Mouse (Mus musculus) gastrocnemius, postnatal 36 days (tissue): ENCODE measurements around the gene Large1. TPM values are rescaled to one million over a fixed set of nuclear protein-coding genes. Genes with fewer than 3 reads are reported as not detected.
"Not testable (repeated sequence)": the region's sequence is repeated elsewhere in the genome, so short reads cannot be mapped to it uniquely, and the experiment has no call there.

ENCODE experiments used
- DNase-seq, 2 experiments: peaks; one replicate each; pipeline ENCODE4 v3.0.0; 2022
- intact Hi-C: fragments of 180-260 bp; cut with DNase I; formaldehyde crosslinking; loops from one replicate; pipeline ENCODE4 v1.15.1; 2025
- total RNA-seq, 2 experiments: library from RNA; stranded (reverse); gene quantifications; 2 replicates each; pipeline ENCODE4 v1.2.3; 2021

Gene Large1
- total RNA-seq, 2 experiments from 2014 or later, result 22.5 to 23.6 TPM

DNA sequence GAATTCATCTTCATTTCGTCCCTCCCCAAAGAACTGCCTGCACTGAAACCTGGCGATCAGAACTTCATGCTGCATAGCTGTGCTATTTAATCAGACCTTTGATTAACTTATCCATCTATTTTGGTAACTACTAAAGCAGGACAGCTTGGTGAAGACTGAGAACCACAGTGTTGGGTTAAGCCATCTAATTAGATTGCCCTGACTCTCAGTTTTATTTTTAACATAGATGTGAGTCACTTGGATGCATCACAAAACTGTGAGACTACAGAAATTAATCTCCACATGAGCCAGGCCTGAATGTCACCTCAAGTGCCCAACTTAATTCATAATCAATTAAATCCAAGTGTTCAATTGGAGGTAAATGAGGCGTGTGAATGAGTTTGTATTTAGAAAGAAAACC is 299.5 kb downstream of the Large1 start:
- DNase-seq, result no peak
- intact Hi-C loops, result no loop called here

DNA sequence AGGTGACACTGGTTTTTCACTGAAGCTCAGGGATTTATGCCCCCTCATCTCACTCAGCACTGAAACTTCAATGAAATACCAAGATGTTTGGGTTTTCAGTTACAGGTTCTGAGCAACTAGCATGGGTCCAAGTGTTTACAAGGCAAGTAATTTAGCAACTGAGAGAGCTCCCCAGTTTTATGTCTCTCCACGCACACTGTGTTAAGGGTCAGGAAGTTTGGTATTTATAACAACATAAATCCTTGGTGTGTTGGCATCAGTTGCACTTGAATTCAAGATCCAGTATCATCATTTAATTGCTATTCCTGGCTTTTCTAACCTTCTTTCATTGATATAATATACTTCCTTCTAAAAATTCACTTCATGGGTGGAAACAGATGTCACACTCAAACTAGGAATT is 300.9 kb downstream of the Large1 start:
- intact Hi-C loops, result no loop called here
- DNase-seq, result no peak

DNA sequence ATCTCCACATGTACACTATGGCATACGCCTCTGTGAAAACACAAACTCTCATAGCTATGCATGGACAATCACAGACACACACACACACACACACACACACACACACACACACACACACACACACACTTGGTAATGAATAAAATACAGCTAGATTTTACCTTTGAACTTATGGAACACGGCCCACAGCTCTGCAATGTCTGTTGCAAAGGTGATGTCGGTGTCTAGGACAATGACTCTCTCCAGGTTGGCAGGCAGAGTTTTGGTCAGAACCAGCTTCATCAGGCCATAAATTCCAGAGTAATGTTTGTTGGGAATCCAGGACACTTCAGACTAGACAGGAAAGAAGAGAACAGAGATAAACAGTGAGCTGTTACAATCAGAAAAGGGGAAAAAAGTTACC is 305.2 kb downstream of the Large1 start:
- intact Hi-C loops, result no loop called here
- DNase-seq, result no peak

DNA sequence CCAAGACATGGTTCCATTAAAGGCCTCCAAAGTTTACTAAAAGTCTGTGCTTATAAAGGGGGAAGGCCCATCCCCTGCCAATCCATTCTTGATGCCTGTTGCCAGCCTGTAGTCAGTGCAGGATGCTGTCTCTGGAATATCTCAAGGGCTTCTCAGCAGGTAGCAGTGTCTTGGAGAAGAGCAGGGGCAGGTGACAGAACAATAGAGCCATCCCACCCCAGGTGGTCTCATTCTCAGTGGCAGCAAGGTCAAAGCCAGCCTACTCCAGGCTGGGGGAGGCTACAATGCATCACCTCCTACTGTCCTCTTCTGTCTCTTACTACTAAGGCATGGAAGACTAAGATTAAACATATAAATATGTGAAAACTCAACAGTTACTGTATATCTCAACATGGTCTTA is 323.6 kb downstream of the Large1 start:
- intact Hi-C loops, result no loop called here
- no peak for DNase-seq

DNA sequence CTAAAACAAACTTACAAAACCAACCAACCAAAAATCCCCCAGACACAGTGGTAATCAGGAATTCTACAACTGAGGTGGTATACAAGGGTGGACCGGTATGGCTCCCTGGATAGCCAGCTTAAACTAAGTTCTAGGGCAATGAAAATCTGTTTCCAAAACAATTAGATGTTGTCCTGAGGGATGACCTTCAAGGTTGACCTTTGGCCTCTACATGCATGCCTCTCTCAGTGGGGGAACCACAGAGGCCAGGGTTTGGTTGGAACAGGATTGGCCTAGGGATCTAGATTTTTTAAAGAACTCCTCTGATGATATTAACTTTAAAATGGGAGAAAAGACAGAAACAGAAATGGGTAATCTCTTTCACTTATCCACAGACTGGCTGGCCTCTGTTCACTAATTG is 335.1 kb downstream of the Large1 start:
- no peak for DNase-seq
- intact Hi-C loops, result no loop called here

DNA sequence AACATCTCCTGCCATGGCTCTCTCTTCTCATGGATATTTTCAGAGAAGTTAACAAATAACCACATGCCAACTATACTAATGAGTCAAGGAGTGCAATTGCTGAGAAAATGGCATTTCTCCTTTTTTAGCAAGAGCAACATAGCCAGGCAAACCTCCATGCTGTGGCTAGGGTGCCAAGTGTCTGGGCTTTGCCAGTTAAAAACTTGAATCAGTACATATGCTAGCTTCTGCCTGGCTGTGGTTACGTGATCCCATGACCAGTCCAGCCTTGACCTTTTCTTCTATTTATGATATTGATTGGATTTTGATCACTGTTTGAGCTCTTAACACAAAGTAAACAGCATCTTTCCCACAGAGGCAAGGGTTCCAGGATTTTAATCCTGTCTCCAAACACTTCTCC is 335.7 kb downstream of the Large1 start:
- intact Hi-C loops, result no loop called here
- DNase-seq, result no peak

DNA sequence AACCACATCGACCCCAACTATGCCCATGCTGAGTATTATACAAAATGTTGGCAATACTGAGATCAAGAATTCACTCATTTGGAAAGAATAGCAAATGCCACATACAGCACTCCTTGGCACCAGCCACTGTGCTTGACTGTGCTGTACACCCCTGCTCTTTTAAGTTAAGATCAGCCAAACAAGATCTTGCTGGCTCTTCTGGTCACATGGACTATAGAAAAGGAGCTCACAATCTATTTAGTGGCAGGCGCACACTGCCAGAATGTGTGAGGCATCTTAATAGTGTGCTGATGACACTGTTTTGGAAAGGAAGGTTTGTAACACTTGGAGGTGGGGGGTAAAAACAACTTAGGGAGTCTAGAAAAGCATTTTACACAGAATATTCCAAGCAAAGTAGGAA is 337.0 kb downstream of the Large1 start:
- no peak for DNase-seq
- intact Hi-C loops, result no loop called here

DNA sequence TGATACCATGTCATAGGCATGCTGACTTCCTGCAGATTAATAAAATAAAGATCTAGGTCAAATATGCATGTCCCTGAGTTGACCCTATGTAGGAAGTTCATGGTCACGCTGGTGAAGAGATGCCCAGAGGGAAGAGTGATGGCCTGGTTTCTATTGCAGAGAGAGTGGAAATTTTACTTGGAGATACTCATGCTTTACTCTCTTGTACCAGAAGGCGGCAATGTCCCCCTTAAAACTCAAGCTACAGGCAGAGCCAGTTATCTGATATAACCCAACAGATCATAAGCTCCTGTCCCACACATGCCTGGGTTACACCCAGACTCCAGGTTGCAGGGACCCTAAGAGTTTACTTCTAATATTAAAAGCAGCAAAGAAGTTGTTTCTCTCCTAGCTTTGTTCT is 345.9 kb downstream of the Large1 start:
- intact Hi-C loops, result loop anchor here (5.0 kb wide), 2 partner anchors 195 to 345 kb away; partner anchors contain the start of gene Large1

DNA sequence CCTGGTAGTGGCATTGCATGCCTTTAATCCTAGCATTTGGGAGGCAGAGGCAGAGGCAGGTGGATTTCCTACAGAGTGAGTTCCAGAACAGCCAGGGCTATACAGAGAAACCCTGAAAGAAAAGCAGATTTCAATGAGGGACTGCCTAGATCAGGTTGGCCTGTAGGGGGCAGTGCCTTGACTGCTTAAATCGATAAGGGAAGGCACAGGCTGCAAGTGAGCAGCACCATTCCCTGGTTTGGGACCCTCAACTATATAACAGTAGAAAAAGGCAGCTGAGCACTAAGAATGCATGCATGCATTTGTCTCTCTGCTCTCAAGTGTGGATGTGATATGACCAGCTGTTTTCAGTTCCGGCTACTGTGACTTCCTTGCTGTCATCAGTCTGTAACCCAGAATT is 349.5 kb downstream of the Large1 start:
- intact Hi-C loops, result no loop called here

More for the DNA sequence above, 345.9 kb downstream of the Large1 start:
- no peak for DNase-seq

DNA sequence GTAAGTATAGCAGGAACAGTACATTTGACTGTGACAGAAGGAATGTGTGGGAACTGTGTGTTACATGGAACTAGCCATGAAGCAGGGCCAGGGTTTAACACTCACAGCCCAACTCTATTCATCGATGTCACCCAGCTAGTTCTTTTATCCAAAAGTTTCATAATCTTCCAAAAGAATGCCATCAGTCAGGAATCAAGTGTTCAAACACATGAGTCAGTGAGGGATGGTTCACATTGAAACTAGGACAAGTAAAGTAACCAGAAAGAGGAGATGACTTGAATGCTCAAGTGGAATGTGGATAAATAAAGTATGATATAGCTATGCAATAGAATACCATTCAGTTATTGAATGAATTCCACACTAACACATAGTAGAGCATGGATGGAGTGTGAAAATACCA is 359.5 kb downstream of the Large1 start:
- no peak for DNase-seq
- intact Hi-C loops, result no loop called here

More for the DNA sequence above, 349.5 kb downstream of the Large1 start:
- peak in 1 of 2 experiments; percentile 7 for DNase-seq

DNA sequence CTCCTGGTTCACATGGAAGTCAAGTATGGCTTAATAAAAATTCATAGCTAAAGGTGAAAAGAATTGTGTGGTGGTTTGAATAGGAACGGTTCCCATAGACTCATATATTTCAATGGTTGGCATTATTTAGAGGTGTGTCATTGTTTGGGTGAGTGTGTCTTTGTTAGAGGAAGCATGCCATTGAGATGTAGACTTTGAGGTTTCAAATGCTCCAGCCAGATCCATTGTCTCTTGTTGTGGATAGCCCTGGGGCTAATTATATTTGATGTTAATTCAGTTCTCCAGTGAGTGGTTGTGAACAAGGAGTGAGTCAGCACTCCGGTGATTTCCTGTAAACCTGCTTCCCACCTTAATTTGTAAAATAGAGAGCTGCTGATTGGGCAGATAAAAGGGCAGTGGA is 362.9 kb downstream of the Large1 start:
- no peak for DNase-seq
- intact Hi-C loops, result no loop called here

DNA sequence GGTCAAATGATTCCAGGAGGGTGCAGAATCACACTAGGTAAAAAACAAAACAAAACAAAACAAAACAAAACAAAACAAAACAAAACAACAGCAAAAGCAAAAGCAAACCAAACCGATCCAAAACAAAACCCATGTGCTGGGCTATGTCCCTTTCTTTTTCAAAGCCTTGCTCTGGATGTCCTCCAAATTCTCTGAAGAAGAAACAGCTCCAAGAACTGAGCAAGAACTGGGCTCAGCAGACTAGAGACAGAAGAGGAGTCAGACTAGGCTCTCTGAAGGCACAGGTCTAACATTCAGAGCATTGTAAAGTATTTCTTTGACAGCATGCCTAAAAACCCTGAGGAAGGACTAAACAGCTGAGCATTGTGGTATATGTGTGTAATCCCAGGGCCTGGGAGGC is 370.5 kb downstream of the Large1 start:
- intact Hi-C loops, result no loop called here

DNA sequence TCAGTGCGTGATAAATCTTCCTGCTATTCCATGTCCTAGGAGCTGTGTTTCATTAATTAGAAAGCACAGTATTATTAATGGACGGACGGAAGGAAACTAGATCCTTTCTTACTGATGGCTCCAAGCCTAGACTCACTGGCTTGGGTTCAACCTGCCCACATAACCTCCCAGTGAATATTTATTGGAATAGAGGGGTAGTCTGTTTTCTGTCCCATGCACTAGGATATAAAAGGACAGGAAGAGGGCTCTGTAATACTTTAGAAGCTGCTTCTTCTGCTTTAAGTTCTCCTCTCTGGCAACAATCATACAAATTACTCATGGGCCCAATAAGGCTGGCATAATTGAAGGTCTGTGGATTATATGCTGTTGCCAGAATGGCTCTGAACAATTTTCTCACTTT is 398.3 kb downstream of the Large1 start:
- no peak for DNase-seq
- intact Hi-C loops, result no loop called here

More for the DNA sequence above, 370.5 kb downstream of the Large1 start:
- DNase-seq, result no peak

DNA sequence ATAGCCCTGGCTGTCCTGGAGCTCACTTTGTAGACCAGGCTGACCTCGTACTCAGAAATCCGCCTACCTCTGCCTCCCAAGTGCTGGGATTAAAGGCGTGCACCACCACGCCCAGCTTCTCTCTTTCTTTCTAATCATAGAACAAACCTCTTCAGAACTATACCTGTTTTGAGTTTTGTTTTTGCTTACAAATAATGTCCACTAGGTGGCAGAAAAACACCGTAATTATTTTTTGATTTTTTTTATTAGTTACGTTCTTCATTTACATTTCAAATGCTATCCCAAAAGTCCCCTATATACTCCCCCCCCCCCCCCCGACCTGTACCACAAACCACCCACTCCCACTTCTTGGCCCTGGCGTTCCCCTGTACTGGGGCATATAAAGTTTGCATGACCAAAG is 411.9 kb downstream of the Large1 start:
- DNase-seq, intact Hi-C loops: not testable (repeated sequence)

DNA sequence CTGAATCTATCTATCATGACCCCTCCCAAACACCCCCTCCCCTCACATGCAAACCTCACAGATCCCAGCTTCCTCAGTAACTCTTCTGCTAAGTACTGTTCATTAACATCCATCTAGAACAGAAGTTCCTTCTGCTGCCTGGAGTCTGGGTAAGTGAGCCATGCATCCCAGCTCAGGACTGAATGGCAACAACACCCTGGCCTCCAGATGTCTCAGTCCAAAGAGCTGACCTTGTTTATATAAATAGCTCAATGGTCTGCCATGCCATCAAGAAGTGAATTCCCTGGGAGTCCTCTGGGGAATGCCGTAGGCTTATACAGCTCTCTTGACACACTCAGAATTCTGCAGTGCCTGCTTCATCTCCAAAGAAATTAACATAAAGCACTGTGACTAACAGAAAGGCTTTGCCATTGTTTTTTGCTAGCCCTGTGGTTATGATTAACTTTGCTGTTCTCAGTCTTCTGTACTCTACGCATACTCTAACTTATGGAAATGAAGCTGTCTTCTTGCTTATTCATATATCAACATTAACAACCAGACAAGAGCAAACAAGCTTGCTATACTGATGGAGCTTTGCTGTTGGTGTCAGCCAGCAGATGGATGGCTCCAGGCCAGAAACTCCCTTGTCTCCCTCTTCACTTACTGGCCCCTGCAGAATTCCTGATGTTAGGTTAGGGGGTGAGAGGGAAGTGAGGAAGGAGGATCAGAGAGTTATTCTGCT is 434.0 kb downstream of the Large1 start:
- no peak for DNase-seq
- intact Hi-C loops, result no loop called here

DNA sequence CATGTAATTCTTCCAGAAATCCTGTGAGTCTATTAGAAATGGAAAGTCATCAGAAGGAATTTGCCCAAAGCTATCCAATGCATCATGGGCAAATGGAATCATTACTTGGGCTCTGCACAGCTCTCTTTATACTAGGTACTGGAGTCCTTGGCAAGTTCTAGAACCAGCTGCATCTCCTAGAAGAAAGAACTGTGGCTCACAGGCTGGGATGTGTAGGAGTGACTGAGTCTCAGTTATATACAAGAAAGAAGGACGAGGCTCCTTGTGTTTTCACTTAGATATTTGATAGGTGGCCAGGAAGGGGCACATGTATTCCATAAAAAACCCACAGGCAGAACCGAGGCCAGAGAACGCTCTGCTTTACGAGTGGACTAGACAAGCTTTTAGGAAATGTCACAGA is 447.8 kb downstream of the Large1 start:
- no peak for DNase-seq
- intact Hi-C loops, result no loop called here

DNA sequence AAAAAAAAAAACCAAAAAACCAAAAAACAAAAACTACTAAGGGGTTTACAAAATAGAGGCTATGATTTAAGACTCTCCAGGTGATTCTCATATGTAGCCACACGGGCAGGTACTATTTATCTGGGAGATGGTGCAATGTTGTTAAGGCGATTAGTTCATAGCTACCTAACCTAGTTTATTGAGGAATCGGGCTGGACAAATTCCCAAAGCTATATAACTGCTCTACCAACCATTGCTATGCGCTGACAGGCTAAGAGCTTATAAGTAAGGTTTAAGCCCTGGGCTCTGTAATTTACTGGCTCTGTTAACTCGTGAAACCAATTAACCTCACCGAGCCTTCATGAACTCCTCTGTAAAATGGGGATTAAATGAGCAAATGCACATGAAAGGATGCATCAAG is 451.7 kb downstream of the Large1 start:
- intact Hi-C loops, result no loop called here
- DNase-seq, result no peak

DNA sequence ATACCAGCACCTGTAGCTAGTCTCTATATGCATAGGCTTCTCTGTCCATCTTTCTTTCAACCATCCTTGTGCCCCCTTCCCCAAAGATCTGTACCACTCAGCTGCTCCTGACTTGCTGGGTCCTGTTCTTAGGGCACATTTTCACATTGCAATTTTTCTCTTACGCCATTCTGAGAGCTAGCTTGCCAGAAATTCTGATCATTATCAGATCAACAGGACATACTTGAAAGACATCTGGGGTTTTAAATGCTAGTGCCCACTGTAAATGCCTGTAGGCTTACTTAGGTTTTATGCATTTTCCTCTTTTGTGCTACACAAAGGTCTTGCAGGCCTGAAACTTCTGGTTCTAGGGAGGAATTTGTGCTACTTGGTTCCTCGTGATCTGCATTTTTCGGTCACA is 454.0 kb downstream of the Large1 start:
- intact Hi-C loops, result no loop called here
- DNase-seq, result no peak

DNA sequence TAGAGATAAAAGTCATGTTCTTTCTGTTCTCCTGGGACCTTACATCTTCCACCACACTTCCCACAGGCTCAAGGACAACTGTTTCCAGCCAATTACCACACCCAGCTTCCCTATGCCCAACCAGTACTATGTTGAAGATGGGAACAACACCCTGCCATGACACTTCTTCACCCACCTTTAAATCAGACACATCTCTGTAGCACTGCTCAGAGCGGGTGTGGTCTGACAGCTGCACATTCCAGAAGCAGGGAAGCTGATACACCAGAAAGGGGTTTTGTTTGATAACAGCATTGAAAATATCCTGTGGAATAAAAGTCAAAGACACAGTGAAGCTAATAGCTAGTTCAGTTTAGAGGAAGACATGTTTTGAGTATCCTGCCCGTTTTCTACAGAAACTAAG is 470.3 kb downstream of the Large1 start:
- intact Hi-C loops, result no loop called here
- no peak for DNase-seq

DNA sequence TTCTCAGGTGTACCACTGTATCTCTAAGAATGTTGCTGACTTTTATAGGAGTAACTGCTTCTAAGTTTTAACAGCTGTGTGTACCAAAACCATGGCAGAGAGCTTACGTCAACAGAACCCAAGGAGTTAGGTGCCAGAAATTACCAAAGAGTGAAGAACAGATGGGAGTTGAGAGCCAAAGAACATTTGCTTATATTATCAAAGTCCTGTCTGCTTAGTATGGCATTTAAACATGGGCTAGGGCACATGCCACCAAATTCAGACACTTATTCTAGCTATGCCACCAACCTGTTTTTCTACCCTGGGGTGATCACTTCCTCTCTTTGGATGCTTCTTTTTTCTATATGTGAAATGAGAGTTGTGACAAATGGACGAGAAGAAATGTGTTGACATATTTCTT is 479.9 kb downstream of the Large1 start:
- DNase-seq, result no peak
- intact Hi-C loops, result no loop called here

DNA sequence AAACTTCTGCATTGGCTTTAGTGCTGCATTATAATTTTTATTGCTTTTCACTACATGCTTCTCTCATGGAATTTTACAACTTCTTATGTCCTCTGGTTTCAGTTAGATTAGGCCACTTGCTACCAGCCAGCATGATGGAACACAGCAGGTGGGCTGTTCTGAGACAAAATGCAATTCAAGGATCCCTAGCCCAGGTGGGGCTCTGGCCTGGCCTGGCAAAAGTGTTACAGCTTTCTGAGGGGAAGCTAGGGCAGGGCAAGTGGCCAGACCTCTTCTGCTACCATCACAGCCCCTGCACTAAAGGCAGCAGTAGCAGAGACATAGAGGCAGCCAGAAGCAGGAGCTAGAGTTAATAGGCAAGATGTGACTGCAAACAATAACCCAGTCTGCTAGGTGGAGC is 506.5 kb downstream of the Large1 start:
- DNase-seq, result no peak
- intact Hi-C loops, result no loop called here

DNA sequence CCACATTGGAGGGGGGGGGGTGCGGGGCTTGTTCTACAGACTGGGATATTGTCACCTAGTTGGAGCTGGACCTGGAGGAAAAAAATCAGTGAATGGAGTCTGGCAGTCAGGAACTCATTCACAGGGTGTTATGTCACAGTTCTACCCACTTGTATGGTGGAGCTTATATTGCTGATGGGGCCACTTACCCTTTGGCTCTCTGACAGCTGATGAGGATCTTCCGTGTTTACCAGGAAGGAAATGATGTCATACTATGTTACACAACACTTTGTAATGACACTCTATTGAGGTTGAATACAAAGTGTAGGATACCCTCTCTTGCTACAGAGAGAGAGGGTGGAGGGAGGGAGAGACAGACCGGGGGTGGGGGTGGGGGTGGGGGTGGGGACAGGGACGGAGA is 517.5 kb downstream of the Large1 start:
- DNase-seq, result no peak
- intact Hi-C loops, result no loop called here

DNA sequence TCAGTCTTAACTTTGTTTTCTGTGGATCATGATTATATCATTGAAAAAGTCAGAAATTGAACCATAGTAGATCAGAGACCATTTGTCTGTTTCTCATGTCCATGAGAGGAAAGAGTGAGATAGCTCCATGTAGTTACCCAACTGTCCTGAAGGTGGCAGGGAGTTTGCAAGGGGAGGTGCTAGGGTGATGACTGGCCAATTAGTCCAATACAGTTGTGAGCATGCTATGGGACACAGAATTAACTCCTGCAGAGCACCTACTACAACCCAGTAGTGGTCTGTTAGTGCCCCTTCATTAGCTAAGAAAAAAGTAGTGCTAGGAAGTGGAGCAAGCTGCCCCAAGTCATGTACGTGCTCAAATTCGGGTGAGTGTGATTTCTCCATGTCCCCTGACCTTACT is 520.2 kb downstream of the Large1 start:
- DNase-seq, result no peak
- intact Hi-C loops, result no loop called here
